Mouse (Mus musculus): Measurements from ENCODE around the gene Tmem51. TPM values are rescaled to one million over a fixed set of nuclear protein-coding genes. Genes with fewer than 3 reads are reported as not detected.
"Not testable (repeated sequence)": the region's sequence is repeated elsewhere in the genome, so short reads cannot be mapped to it uniquely, and the experiment has no call there.

Tmem51 gene
- polyA plus RNA-seq, 1 experiment from 2014 or later, result 40.7 TPM

DNA sequence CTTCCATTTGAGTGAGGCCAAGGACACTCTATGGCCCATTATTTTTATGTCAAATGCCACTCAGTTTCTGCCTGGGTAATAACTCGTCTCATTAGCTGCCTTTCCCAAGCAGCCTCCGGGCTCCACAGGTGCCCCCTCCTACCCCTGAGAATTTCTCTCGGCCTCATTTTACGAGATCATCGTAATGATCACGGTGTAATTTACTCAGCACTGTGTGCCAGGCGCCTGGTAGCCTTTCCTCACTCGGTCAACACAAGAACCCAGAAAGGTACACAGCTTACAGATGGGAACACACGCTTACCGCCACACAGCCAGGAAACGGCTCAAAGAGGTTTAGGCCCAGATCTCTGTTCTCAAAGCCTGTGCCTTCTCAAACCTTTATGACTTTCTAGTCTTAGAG is 75.9 kb downstream of the Tmem51 start:
- no peak for ATAC-seq (replicated peaks; ENCODE audit: insufficient number of reproducible peaks, insufficient read depth, low FRiP score, low read depth)
- WGBS, result 84% methylated on average over 11 of the region's 11 CpGs
- Histone ChIP-seq H3K27ac (no peak overlapping the region), H3K4me1 (replicated peaks) (peaks cover 7% of the 10 kb centered on the region), H3K4me3 (no peak overlapping the region), H3K9ac (no peak overlapping the region), H3K4me2 (no peak overlapping the region), H3K9me3 (replicated peaks) (no peaks in the 10 kb centered on the region), H3K36me3 (no peaks in the 10 kb centered on the region), H3K27me3 (peaks cover 6% of the 10 kb centered on the region)

DNA sequence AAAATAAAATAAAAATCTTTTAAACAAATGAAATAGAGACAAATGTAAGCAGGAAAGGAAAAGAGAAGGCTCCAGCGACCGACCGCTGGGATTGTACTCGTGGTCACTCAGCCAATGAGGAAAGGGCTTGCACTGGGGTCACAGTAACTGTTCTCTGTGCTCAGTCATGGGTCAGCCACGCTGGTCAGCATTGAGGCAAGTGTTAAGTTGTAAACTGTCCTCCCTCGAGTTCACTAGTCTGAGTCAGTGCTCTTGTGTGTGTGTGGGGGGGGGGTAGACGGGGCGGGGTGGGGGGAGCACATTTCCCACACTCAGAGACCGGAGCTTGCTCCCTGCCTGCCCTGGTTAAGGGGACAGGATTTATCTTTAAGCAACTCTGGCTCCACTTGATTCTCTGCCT is 83.5 kb downstream of the Tmem51 start:
- no peak for ATAC-seq (replicated peaks; ENCODE audit: insufficient number of reproducible peaks, insufficient read depth, low FRiP score, low read depth)
- Histone ChIP-seq H3K9me3 (replicated peaks) (no peaks in the 10 kb centered on the region), H3K4me3 (no peak overlapping the region), H3K27ac (no peak overlapping the region), H3K36me3 (no peaks in the 10 kb centered on the region), H3K4me1 (replicated peaks) (peaks cover 5% of the 10 kb centered on the region; the same call in 1 of the 2 replicates), H3K27me3 (no peaks in the 10 kb centered on the region), H3K4me2 (no peak overlapping the region), H3K9ac (no peak overlapping the region)
- 51% methylated on average over 9 of the region's 9 CpGs for WGBS

DNA sequence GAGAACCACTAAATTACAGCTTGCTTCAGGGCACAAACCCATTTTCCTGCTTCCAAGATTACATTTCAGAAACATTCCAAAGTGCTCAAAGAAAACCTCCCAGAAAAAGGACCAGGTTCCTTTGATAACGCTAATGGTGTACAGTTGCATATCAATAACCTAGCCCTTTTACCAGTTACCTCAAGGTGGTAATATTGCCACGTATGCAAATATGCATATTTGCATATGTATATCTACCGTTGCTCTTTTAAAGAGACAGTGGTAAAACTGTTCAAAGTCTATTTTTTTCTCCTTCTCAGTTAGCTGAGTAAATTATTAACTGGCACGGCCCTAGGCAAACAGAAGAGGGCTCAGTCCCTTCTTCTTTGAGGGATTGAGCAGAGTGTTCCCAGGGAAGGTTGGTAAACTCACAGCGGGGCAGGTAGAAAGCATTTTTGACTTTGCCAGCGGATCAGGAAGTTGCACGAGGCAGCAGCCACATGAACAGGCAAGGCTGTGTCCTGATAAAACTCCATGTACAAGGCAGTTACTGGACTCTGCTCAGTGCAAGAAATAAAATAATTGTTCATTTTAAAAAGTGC is 84.5 kb downstream of the Tmem51 start:
- no peak overlapping the region for H3K27ac ChIP-seq
- 54% methylated on average over 7 of the region's 7 CpGs for WGBS
- H3K4me2 ChIP-seq, result no peak overlapping the region
- H3K9ac ChIP-seq, result no peak overlapping the region
- H3K36me3 ChIP-seq, result no peaks in the 10 kb centered on the region
- no peaks in the 10 kb centered on the region for H3K27me3 ChIP-seq
- peaks cover 5% of the 10 kb centered on the region; the same call in 1 of the 2 replicates for H3K4me1 ChIP-seq (replicated peaks)
- ATAC-seq (replicated peaks; ENCODE audit: insufficient number of reproducible peaks, insufficient read depth, low FRiP score, low read depth), result no peak
- no peak overlapping the region for H3K4me3 ChIP-seq
- no peaks in the 10 kb centered on the region for H3K9me3 ChIP-seq (replicated peaks)

DNA sequence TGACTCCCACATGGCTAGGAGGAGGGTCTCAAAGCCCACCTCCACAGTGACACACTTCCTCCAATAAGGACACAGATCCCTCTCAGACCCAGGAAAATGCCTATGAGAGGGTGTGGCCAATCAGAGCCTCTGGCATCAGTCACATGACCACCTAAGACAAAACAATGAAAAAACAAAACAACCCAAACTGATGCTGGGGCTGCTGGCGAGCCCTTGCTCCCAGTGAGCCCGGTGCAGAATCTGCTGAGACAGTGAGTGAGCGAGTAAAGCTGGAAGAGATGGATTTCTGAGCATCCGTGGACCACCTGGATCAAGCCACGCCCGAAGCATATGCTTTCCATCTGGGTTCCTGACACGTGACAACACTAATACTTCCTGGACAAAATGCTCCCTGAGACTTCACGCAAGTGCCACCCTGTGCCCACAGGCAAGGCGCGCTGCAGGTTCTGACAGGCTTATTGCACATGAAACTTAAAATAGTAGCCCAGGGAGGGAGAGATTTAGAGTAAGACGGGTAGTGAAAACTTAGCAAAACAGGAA is 85.8 kb downstream of the Tmem51 start:
- WGBS, result 36% methylated on average over 11 of the region's 11 CpGs

DNA sequence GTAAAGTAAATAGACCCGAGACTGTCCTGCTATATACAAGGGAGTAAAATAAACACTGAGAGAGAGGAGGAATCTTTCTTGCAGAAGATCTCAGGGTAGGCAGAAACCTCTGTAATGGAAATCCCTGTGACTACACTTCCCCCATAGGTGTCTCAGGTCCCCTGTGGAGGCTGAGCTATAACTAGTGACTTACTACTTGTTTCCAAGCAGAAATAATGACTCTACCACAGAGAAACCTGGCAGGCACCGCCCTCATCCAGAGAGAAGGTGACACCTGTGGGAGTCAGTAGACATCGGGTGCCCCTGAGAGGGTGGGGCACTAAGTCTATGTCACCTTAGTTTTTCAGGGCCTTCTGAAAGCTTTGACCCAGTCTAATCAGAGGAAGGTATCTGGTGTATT is 87.2 kb downstream of the Tmem51 start:
- H3K9me3 ChIP-seq (replicated peaks), result no peaks in the 10 kb centered on the region
- H3K27ac ChIP-seq, result no peak overlapping the region
- no peak overlapping the region for H3K4me3 ChIP-seq
- no peak overlapping the region for H3K4me2 ChIP-seq
- H3K9ac ChIP-seq, result no peak overlapping the region
- ATAC-seq (replicated peaks; ENCODE audit: insufficient number of reproducible peaks, insufficient read depth, low FRiP score, low read depth), result no peak
- H3K36me3 ChIP-seq, result no peaks in the 10 kb centered on the region
- H3K4me1 ChIP-seq (replicated peaks), result peaks cover 5% of the 10 kb centered on the region; the same call in 1 of the 2 replicates
- H3K27me3 ChIP-seq, result no peaks in the 10 kb centered on the region
- 80% methylated on average over 3 of the region's 3 CpGs for WGBS

More for the DNA sequence above, 85.8 kb downstream of the Tmem51 start:
- Histone ChIP-seq H3K4me2 (peak overlapping the region; percentile 53), H3K27me3 (no peaks in the 10 kb centered on the region), H3K36me3 (no peaks in the 10 kb centered on the region), H3K27ac (no peak overlapping the region), H3K4me1 (replicated peaks) (peaks cover 5% of the 10 kb centered on the region; the same call in 1 of the 2 replicates), H3K9ac (no peak overlapping the region; the same call in 1 of the 2 replicates), H3K4me3 (peak overlapping the region; percentile 37), H3K9me3 (replicated peaks) (no peaks in the 10 kb centered on the region)
- ATAC-seq (replicated peaks; ENCODE audit: insufficient number of reproducible peaks, insufficient read depth, low FRiP score, low read depth), result no peak

DNA sequence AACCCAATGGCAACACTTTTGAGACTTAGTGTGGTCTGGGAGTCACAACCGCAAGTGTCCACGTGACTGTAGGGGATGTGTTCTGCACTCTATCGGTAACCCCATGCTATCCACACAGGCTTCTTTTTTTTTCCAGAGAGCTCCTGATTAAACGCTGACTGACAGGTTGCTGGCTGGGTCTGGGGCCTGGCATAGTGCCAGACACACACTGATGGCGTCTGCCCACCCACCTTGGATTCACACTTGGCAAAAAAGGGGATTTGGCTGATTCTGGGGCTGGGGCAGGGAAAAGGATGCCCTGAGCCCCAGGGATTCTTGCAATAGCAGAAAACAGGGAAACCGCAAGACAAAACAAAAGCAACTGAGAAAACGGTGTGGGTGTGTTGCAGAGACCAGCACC is 88.0 kb downstream of the Tmem51 start:
- Histone ChIP-seq H3K36me3 (no peaks in the 10 kb centered on the region), H3K27me3 (no peaks in the 10 kb centered on the region), H3K4me3 (no peak overlapping the region), H3K4me2 (no peak overlapping the region), H3K9me3 (replicated peaks) (no peaks in the 10 kb centered on the region), H3K9ac (no peak overlapping the region), H3K4me1 (replicated peaks) (peaks cover 5% of the 10 kb centered on the region; the same call in 1 of the 2 replicates), H3K27ac (no peak overlapping the region)
- 51% methylated on average over 7 of the region's 7 CpGs for whole genome bisulfite sequencing
- ATAC-seq (replicated peaks; ENCODE audit: insufficient number of reproducible peaks, insufficient read depth, low FRiP score, low read depth), result no peak

DNA sequence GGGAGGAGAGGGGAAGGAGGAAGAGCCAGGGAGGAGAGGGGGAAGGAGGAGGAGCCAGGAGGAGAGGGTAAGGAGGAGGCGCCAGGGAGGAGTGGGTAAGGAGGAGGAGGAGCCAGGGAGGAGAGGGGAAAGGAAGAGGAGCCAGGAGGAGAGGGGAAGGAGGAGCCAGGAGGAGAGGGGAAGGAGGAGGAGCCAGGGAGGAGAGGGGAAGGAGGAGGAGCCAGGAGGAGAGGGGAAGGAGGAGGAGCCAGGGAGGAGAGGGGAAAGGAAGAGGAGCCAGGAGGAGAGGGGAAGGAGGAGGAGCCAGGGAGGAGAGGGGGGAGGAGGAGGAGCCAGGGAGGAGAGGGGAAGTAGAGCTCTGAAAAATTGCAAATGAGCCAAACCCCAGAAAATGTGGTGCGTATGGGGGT is 90.0 kb downstream of the Tmem51 start:
- ATAC-seq (replicated peaks; ENCODE audit: insufficient number of reproducible peaks, insufficient read depth, low FRiP score, low read depth); H3K9ac ChIP-seq; H3K9me3 ChIP-seq (replicated peaks); H3K36me3 ChIP-seq; H3K4me1 ChIP-seq (replicated peaks); H3K4me2 ChIP-seq; H3K27ac ChIP-seq; H3K4me3 ChIP-seq; H3K27me3 ChIP-seq: not testable (repeated sequence)
- 55% methylated on average over 2 of the region's 2 CpGs for WGBS

DNA sequence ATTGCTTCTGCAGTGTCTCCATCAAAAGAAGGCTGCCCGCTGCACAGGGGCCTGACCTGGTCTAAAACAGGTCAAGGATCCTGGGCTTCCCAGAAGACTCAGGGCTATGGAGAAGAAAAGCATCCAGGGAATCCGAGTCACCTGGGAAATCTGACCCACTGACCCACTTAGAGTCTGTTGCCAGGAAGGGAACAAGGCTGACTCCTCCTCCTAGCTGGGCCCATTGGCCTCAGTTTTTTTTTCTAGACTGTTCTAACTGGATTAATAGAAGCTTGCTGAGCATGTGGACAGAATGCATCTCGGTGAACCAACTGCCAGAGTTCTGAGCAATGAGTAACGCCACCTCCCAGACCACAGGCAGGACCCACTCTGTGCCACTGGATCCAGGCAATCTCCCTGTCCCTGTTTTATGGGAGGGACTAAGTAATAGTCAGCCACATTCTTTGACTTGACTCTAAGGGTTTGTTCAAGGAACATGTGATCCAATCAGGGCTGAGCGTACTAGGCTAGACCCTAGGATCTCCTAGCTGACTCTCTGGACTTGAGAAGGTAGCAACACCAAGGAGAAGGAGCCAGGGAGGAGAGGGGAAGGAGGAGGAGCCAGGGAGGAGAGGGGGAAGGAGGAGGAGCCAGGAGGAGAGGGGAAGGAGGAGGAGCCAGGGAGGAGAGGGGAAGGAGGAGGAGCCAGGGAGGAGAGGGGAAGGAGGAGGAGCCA is 90.6 kb downstream of the Tmem51 start:
- H3K4me2 ChIP-seq, result no peak overlapping the region
- peaks cover 4% of the 10 kb centered on the region; the same call in 1 of the 2 replicates for H3K4me1 ChIP-seq (replicated peaks)
- H3K9ac ChIP-seq, result no peak overlapping the region
- no peaks in the 10 kb centered on the region for H3K27me3 ChIP-seq
- H3K27ac ChIP-seq, result no peak overlapping the region
- no peaks in the 10 kb centered on the region for H3K36me3 ChIP-seq
- ATAC-seq (replicated peaks; ENCODE audit: insufficient number of reproducible peaks, insufficient read depth, low FRiP score, low read depth), result no peak
- no peaks in the 10 kb centered on the region for H3K9me3 ChIP-seq (replicated peaks)
- WGBS, result 66% methylated on average over 5 of the region's 5 CpGs
- no peak overlapping the region for H3K4me3 ChIP-seq

DNA sequence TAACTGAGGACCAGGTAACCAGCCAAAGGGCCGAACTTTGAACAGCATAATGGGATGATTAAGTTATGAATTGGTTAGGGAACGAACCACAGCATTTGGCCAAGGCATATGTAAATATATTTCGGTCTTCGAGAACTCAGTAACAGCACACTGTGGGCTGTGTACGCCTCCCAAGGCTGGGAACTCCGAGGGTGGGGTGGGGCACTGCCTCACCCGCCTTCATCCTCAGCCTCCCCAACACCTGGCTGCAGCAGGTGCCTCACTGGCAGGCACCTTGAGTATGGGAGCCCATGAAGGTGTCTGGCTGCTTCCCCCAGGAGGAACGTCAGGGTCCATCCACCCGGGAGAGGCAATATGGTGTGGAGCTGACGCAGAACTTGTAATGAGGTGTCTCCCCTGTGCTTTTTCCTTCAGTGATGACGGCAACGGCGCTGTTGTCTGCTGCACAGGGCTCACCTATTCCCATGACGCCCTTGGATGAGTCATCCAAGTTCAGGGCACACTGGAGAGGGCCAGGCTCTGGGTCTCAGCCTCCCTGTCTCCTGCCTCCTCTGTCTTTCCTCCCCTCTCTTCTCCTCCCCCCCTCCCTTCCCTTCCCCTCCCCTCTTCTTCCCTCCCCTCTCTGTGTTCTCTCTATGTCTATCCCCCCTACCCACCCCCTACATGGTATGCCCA is 91.4 kb downstream of the Tmem51 start:
- Histone ChIP-seq H3K27ac (no peak overlapping the region), H3K9ac (no peak overlapping the region), H3K4me2 (no peak overlapping the region), H3K4me3 (no peak overlapping the region), H3K4me1 (replicated peaks) (no peaks in the 10 kb centered on the region), H3K36me3 (no peaks in the 10 kb centered on the region), H3K27me3 (no peaks in the 10 kb centered on the region), H3K9me3 (replicated peaks) (no peaks in the 10 kb centered on the region)
- no peak for ATAC-seq (replicated peaks; ENCODE audit: insufficient number of reproducible peaks, insufficient read depth, low FRiP score, low read depth)
- 69% methylated on average over 14 of the region's 14 CpGs for WGBS

DNA sequence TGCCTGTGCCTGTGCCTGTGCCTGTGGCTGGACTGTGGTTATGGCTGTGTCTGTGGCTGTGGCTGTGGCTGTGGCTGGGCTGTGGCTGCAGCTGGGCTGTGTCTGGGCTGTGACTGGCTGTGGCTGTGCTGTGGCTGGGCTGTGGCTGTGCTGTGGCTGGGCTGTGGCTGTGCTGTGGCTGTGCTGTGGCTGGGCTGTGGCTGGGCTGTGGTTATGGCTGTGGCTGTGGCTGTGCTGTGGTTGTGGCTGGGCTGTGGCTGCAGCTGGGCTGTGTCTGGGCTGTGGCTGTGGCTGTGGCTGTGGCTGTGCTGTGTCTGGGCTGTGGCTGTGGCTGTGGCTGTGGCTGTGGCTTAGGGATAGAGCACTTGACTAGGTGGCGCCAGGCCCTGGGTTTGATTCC is 95.9 kb downstream of the Tmem51 start:
- H3K36me3 ChIP-seq, result no peaks in the 10 kb centered on the region
- no peaks in the 10 kb centered on the region for H3K4me1 ChIP-seq (replicated peaks)
- WGBS, result 95% methylated on average over 1 of the region's 1 CpGs
- no peaks in the 10 kb centered on the region for H3K27me3 ChIP-seq
- H3K9me3 ChIP-seq (replicated peaks), result no peaks in the 10 kb centered on the region
- no peak overlapping the region for H3K27ac ChIP-seq
- no peak overlapping the region for H3K4me2 ChIP-seq
- no peak overlapping the region for H3K9ac ChIP-seq
- no peak for ATAC-seq (replicated peaks; ENCODE audit: insufficient number of reproducible peaks, insufficient read depth, low FRiP score, low read depth)
- no peak overlapping the region for H3K4me3 ChIP-seq

DNA sequence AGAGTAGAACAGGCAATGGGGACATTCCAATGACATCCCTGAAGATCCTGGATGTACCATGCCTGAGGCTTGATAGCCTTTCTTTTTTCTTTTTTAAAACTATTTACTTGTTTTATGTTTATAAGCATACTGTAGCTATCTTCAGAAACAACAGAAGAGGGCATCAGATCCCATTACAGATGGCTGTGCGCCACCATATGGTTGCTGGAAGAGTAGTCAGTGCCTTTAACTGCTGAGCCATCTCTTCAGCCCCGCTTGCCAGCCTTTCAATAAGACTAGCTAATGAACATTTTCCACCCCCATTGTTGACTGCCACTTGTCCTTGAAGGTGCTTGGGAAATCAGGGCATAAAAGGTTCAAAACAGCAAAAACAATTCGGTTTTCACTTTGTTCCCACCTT is 100.4 kb downstream of the Tmem51 start:
- Histone ChIP-seq H3K27ac (no peak overlapping the region), H3K4me2 (no peak overlapping the region), H3K27me3 (no peaks in the 10 kb centered on the region), H3K4me1 (replicated peaks) (no peaks in the 10 kb centered on the region), H3K9me3 (replicated peaks) (no peaks in the 10 kb centered on the region), H3K9ac (no peak overlapping the region), H3K4me3 (no peak overlapping the region), H3K36me3 (no peaks in the 10 kb centered on the region)
- no peak for ATAC-seq (replicated peaks; ENCODE audit: insufficient number of reproducible peaks, insufficient read depth, low FRiP score, low read depth)
- 61% methylated on average over 3 of the region's 3 CpGs for WGBS
